Mouse (Mus musculus): ENCODE results near the gene Bcl2l11. TPM values are rescaled to one million over a fixed set of nuclear protein-coding genes. Genes with fewer than 3 reads are reported as not detected.

The Bcl2l11 gene
- polyA plus RNA-seq, 1 experiment from 2014 or later: 22.3 TPM

- Histone ChIP-seq H3K27ac (no peak overlapping the region), H3K4me3 (no peak overlapping the region), H3K36me3 (no peaks in the 10 kb centered on the region), H3K9me3 (no peaks in the 10 kb centered on the region), H3K4me2 (replicated peaks) (no peak overlapping the region), H3K9ac (no peak overlapping the region), H3K4me1 (peaks cover 6% of the 10 kb centered on the region; the same call in 1 of the 2 replicates), H3K27me3 (replicated peaks) (no peaks in the 10 kb centered on the region)
- no peak for ATAC-seq (ENCODE audit: low FRiP score, low read depth)
- 82% methylated on average over 4 of the region's 4 CpGs for WGBS
Measured at GRCm38 (mm10) chr2:128182751-128183150, 56.9 kb downstream of the Bcl2l11 start.

GRCm38 (mm10) chr2:128183762-128184161 is 57.9 kb downstream of the Bcl2l11 start:
- ATAC-seq (ENCODE audit: low FRiP score, low read depth): no peak
- 94% methylated on average over 4 of the region's 4 CpGs for WGBS
- Histone ChIP-seq H3K9ac (no peak overlapping the region), H3K27me3 (replicated peaks) (no peaks in the 10 kb centered on the region), H3K9me3 (no peaks in the 10 kb centered on the region), H3K4me2 (replicated peaks) (no peak overlapping the region), H3K4me1 (peaks cover 6% of the 10 kb centered on the region; the same call in 1 of the 2 replicates), H3K4me3 (no peak overlapping the region), H3K27ac (no peak overlapping the region), H3K36me3 (no peaks in the 10 kb centered on the region)

- H3K27me3 ChIP-seq (replicated peaks): no peaks in the 10 kb centered on the region
- WGBS: 83% methylated on average over 4 of the region's 4 CpGs
- ATAC-seq (ENCODE audit: low FRiP score, low read depth): no peak
- no peak overlapping the region for H3K9ac ChIP-seq
- H3K4me1 ChIP-seq: no peaks in the 10 kb centered on the region
- H3K9me3 ChIP-seq: no peaks in the 10 kb centered on the region
- H3K36me3 ChIP-seq: no peaks in the 10 kb centered on the region
- H3K4me2 ChIP-seq (replicated peaks): no peak overlapping the region
- H3K27ac ChIP-seq: no peak overlapping the region
- H3K4me3 ChIP-seq: no peak overlapping the region
Measured at GRCm38 (mm10) chr2:128185942-128186341, 60.1 kb downstream of the Bcl2l11 start.

- H3K4me1 ChIP-seq: no peaks in the 10 kb centered on the region
- WGBS: 89% methylated on average over 1 of the region's 1 CpGs
- H3K9ac ChIP-seq: no peak overlapping the region
- no peak overlapping the region for H3K4me3 ChIP-seq
- no peaks in the 10 kb centered on the region for H3K27me3 ChIP-seq (replicated peaks)
- no peak overlapping the region for H3K27ac ChIP-seq
- no peaks in the 10 kb centered on the region for H3K36me3 ChIP-seq
- ATAC-seq (ENCODE audit: low FRiP score, low read depth): no peak
- H3K9me3 ChIP-seq: no peaks in the 10 kb centered on the region
- no peak overlapping the region for H3K4me2 ChIP-seq (replicated peaks)
Measured at GRCm38 (mm10) chr2:128187277-128187676, 61.4 kb downstream of the Bcl2l11 start.

GRCm38 (mm10) chr2:128188461-128188860 is 62.6 kb downstream of the Bcl2l11 start:
- WGBS: 91% methylated on average over 3 of the region's 3 CpGs
- no peak for ATAC-seq (ENCODE audit: low FRiP score, low read depth)
- H3K9me3 ChIP-seq: no peaks in the 10 kb centered on the region

GRCm38 (mm10) chr2:128189691-128190090 is 63.9 kb downstream of the Bcl2l11 start:
- Histone ChIP-seq H3K27ac (no peak overlapping the region), H3K9me3 (no peaks in the 10 kb centered on the region), H3K9ac (no peak overlapping the region), H3K36me3 (no peaks in the 10 kb centered on the region), H3K27me3 (replicated peaks) (no peaks in the 10 kb centered on the region), H3K4me1 (no peaks in the 10 kb centered on the region), H3K4me3 (no peak overlapping the region), H3K4me2 (replicated peaks) (no peak overlapping the region)
- ATAC-seq (ENCODE audit: low FRiP score, low read depth): no peak
- WGBS: 60% methylated on average over 10 of the region's 10 CpGs

More at GRCm38 (mm10) chr2:128188461-128188860, 62.6 kb downstream of the Bcl2l11 start:
- Histone ChIP-seq H3K4me3 (no peak overlapping the region), H3K36me3 (no peaks in the 10 kb centered on the region), H3K4me2 (replicated peaks) (no peak overlapping the region), H3K27me3 (replicated peaks) (no peaks in the 10 kb centered on the region), H3K9ac (no peak overlapping the region), H3K4me1 (no peaks in the 10 kb centered on the region), H3K27ac (no peak overlapping the region)

- Histone ChIP-seq H3K4me1 (no peaks in the 10 kb centered on the region), H3K27ac (no peak overlapping the region), H3K27me3 (replicated peaks) (no peaks in the 10 kb centered on the region), H3K36me3 (no peaks in the 10 kb centered on the region), H3K9me3 (no peaks in the 10 kb centered on the region), H3K4me2 (replicated peaks) (no peak overlapping the region), H3K4me3 (no peak overlapping the region), H3K9ac (no peak overlapping the region)
- ATAC-seq (ENCODE audit: low FRiP score, low read depth): no peak
- 72% methylated on average over 5 of the region's 5 CpGs for WGBS
Measured at GRCm38 (mm10) chr2:128190196-128190595, 64.4 kb downstream of the Bcl2l11 start.

- Histone ChIP-seq H3K27ac (no peak overlapping the region), H3K9ac (no peak overlapping the region), H3K9me3 (no peaks in the 10 kb centered on the region), H3K4me3 (no peak overlapping the region), H3K36me3 (no peaks in the 10 kb centered on the region), H3K4me2 (replicated peaks) (no peak overlapping the region), H3K4me1 (no peaks in the 10 kb centered on the region), H3K27me3 (replicated peaks) (no peaks in the 10 kb centered on the region)
- no peak for ATAC-seq (ENCODE audit: low FRiP score, low read depth)
- 68% methylated on average over 4 of the region's 4 CpGs for WGBS
Measured at GRCm38 (mm10) chr2:128193411-128193810, 67.6 kb downstream of the Bcl2l11 start.

GRCm38 (mm10) chr2:128197379-128197778 is 71.5 kb downstream of the Bcl2l11 start:
- Histone ChIP-seq H3K4me3 (no peak overlapping the region), H3K36me3 (no peaks in the 10 kb centered on the region), H3K4me2 (replicated peaks) (no peak overlapping the region), H3K9me3 (no peaks in the 10 kb centered on the region), H3K27me3 (replicated peaks) (no peaks in the 10 kb centered on the region), H3K4me1 (no peaks in the 10 kb centered on the region), H3K9ac (no peak overlapping the region), H3K27ac (no peak overlapping the region)
- 83% methylated on average over 3 of the region's 3 CpGs for WGBS
- no peak for ATAC-seq (ENCODE audit: low FRiP score, low read depth)

- Histone ChIP-seq H3K27ac (no peak overlapping the region), H3K4me1 (no peaks in the 10 kb centered on the region), H3K4me3 (no peak overlapping the region), H3K4me2 (replicated peaks) (no peak overlapping the region), H3K27me3 (replicated peaks) (no peaks in the 10 kb centered on the region), H3K9ac (no peak overlapping the region), H3K36me3 (no peaks in the 10 kb centered on the region), H3K9me3 (no peaks in the 10 kb centered on the region)
- no peak for ATAC-seq (ENCODE audit: low FRiP score, low read depth)
- 75% methylated on average over 3 of the region's 3 CpGs for WGBS
Measured at GRCm38 (mm10) chr2:128203147-128203546, 77.3 kb downstream of the Bcl2l11 start.

GRCm38 (mm10) chr2:128203749-128204405 is 78.0 kb downstream of the Bcl2l11 start:
- no peak overlapping the region for H3K4me2 ChIP-seq (replicated peaks)
- WGBS: 87% methylated on average over 6 of the region's 6 CpGs
- H3K9ac ChIP-seq: no peak overlapping the region
- H3K9me3 ChIP-seq: no peaks in the 10 kb centered on the region
- H3K36me3 ChIP-seq: no peaks in the 10 kb centered on the region
- H3K4me3 ChIP-seq: no peak overlapping the region
- no peaks in the 10 kb centered on the region for H3K4me1 ChIP-seq
- H3K27me3 ChIP-seq (replicated peaks): no peaks in the 10 kb centered on the region; the same call in 1 of the 2 replicates
- ATAC-seq (ENCODE audit: low FRiP score, low read depth): no peak
- H3K27ac ChIP-seq: no peak overlapping the region

- 79% methylated on average over 1 of the region's 1 CpGs for WGBS
- no peak overlapping the region for H3K4me2 ChIP-seq (replicated peaks)
- no peak for ATAC-seq (ENCODE audit: low FRiP score, low read depth)
- H3K4me1 ChIP-seq: peaks cover 11% of the 10 kb centered on the region
- no peaks in the 10 kb centered on the region; the same call in 1 of the 2 replicates for H3K27me3 ChIP-seq (replicated peaks)
- no peak overlapping the region for H3K9ac ChIP-seq
- H3K9me3 ChIP-seq: no peaks in the 10 kb centered on the region
- no peak overlapping the region for H3K4me3 ChIP-seq
- H3K36me3 ChIP-seq: no peaks in the 10 kb centered on the region
- no peak overlapping the region for H3K27ac ChIP-seq
Measured at GRCm38 (mm10) chr2:128208541-128208940, 82.7 kb downstream of the Bcl2l11 start.

- Histone ChIP-seq H3K4me1 (peaks cover 11% of the 10 kb centered on the region), H3K9me3 (no peaks in the 10 kb centered on the region), H3K36me3 (no peaks in the 10 kb centered on the region), H3K4me2 (replicated peaks) (no peak overlapping the region), H3K4me3 (no peak overlapping the region), H3K27ac (no peak overlapping the region), H3K27me3 (replicated peaks) (no peaks in the 10 kb centered on the region; the same call in 1 of the 2 replicates), H3K9ac (no peak overlapping the region)
- WGBS: 80% methylated on average over 2 of the region's 2 CpGs
- no peak for ATAC-seq (ENCODE audit: low FRiP score, low read depth)
Measured at GRCm38 (mm10) chr2:128209841-128210329, 84.0 kb downstream of the Bcl2l11 start.

Measured in neural tube, embryonic 12.5 days (tissue).